Mouse (Mus musculus) testis, adult 2 months (tissue): ENCODE results near the gene Mrfap1. TPM values are rescaled to one million over a fixed set of nuclear protein-coding genes. Genes with fewer than 3 reads are reported as not detected.
A peak's percentile ranks its signal among the peaks of the same experiment; 100 is the strongest.

Source experiments
- H3K27ac ChIP-seq: fragments of 200-500 bp; 2 replicates; pipeline ENCODE4 v1.5.1; 2012; ENCODE audit warnings: low read depth, low read length; ENCODE audit not compliant: control insufficient read depth, insufficient read depth
- H3K27me3 ChIP-seq: fragments of 200-500 bp; 2 replicates; pipeline ENCODE4 v1.6.1; 2012; ENCODE audit warnings: mild to moderate bottlenecking, low read length, moderate library complexity; ENCODE audit not compliant: control insufficient read depth, insufficient read depth
- H3K36me3 ChIP-seq: fragments of 200-500 bp; 2 replicates; pipeline ENCODE4 v1.6.1; 2012; ENCODE audit warnings: mild to moderate bottlenecking, low read length; ENCODE audit not compliant: control insufficient read depth, insufficient read depth
- H3K4me1 ChIP-seq: fragments of 200-500 bp; 2 replicates; pipeline ENCODE4 v1.6.1; 2012; ENCODE audit warnings: low read length; ENCODE audit not compliant: control insufficient read depth, insufficient read depth
- H3K4me3 ChIP-seq: fragments of 200-500 bp; 2 replicates; pipeline ENCODE4 v1.5.1; 2012; ENCODE audit warnings: low read depth, mild to moderate bottlenecking, low read length, moderate library complexity, mixed read lengths; ENCODE audit not compliant: control insufficient read depth
- CTCF ChIP-seq: fragments of 200-500 bp; IDR thresholded peaks from 2 replicates; pipeline ENCODE4 v1.5.1; 2012; ENCODE audit warnings: low read depth, mild to moderate bottlenecking, inconsistent platforms, low read length, moderate library complexity; ENCODE audit not compliant: control insufficient read depth, insufficient read depth, insufficient replicate concordance
- POLR2A ChIP-seq: fragments of 200-500 bp; IDR thresholded peaks from 2 replicates; pipeline ENCODE4 v1.6.1; 2012; ENCODE audit warnings: low read depth, mild to moderate bottlenecking, inconsistent platforms, low read length, moderate library complexity; ENCODE audit not compliant: control insufficient read depth
- polyA plus RNA-seq: library from polyadenylated mRNA; depleted of rRNA; stranded (reverse); fragments of >200 nt; gene quantifications from 2 replicates; pipeline ENCODE4 v1.2.3, GENCODE M21; 2012

Mrfap1 gene
- polyA plus RNA-seq, 1 experiment, result 86.7 TPM

- peaks cover 16% of the 10 kb centered on the region for H3K4me1 ChIP-seq
- H3K27ac ChIP-seq, result no peak overlapping the region
- TF ChIP-seq CTCF (no peak), POLR2A (no peak)
- H3K36me3 ChIP-seq, result no peaks in the 10 kb centered on the region
- H3K27me3 ChIP-seq, result no peaks in the 10 kb centered on the region
- H3K4me3 ChIP-seq, result no peak overlapping the region
These were observed 34.7 kb upstream of the Mrfap1 start for GRCm38 (mm10) chr5:36831272-36831671.

DNA sequence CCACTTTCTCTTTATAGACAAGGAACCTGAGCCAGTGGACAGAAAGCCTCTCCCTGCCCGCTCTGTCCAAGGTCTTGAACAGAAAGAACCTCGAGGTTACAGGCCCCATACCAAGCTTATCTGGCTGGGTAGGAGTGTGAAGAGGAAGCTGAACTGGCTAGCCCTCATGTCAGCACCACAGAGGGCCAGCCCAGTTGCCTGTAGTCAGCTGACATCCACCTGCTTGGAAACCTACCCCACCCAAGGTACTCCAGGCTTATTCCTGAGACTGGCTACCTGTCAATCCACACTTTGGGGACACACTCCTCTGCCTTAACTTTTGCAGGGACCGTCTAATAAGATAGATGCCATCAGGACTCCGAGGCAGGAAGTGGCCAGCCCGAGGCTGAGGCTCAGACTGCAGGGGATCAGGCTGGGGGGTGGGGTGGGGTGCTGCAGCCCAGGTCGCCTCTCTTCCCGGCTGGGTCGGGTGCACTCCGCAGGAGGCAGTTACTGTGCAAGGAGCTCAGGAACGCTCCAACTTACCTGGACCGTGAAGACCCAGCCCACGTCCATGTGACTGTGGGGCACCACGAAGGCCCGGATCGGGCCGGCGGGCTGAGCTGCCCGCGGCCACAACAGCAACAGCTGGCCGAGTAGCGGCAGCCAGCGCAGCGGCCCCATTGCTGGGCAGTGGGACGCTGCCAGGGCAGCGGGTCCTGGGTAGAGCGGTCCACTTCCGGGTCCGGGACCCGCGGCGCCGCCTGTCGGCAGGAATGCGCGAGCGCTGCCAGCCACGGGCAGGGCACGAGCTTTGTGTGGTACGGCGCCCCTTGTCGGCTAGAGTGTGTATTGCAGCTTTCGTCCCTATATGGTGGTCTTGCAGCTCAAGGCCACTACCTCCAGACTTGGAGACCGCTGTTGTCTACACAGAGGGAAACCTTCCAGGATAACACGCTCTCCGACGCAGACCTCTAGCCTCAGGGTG is 33.6 kb upstream of the Mrfap1 start, which contains the start of gene Man2b2:
TSS of gene Man2b2 (minus strand) at position 741 of the 967 bp plus-strand sequence.
- Histone ChIP-seq H3K36me3 (no peaks in the 10 kb centered on the region), H3K4me1 (peaks cover 16% of the 10 kb centered on the region), H3K4me3 (peak within 1 kb of the TSS; percentile 88), H3K27me3 (no peaks in the 10 kb centered on the region), H3K27ac (0 out of 2 replicates have a peak within 1 kb of the TSS, but pooled peaks have one; percentile 35)
- TF ChIP-seq POLR2A, result peak; percentile 22
- peak; percentile 98 for TF ChIP-seq CTCF

DNA sequence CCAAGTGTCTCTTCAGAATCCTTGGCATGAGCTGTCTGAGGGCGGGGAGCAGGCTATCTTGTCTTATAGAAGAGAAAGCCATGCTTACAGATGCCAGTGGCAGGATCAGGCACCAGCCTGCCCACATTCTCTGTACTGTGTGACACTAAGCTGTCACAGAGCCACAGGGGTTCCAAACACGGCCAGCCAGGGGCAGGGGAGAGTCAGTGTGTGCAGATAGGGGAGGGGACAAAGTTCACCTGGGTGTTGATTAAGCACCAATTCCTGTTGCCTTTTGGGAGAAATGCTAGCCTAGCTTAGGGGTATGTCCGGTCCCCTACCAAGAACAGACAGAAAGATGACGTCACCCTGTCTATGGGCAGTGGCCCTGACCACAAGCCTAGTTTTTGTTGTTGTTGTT is 32.5 kb upstream of the Mrfap1 start:
- Histone ChIP-seq H3K36me3 (no peaks in the 10 kb centered on the region), H3K4me1 (peaks cover 16% of the 10 kb centered on the region), H3K27ac (no peak overlapping the region), H3K27me3 (no peaks in the 10 kb centered on the region), H3K4me3 (no peak overlapping the region)
- TF ChIP-seq CTCF (no peak), POLR2A (no peak)

DNA sequence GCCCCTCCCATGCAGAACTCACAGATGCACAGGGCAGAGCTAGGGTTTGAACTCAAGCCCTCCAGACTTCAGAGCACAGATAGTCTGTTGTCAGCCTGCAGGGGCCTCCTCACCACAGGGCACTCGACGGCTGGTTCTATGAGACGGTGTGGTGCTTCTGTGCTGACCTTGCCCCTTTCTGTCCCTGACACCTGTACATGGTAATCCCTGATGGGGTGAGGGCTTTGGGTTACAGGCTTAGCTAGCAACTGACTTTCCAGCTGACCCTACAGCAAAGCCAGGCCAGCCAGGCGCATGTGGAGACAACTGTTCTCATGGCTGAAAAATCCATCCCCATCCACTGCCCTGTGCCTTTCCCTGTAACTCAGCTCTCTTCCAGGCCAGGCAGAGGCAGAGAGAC is 26.3 kb upstream of the Mrfap1 start:
- H3K4me3 ChIP-seq, result no peak overlapping the region
- no peaks in the 10 kb centered on the region for H3K36me3 ChIP-seq
- H3K27me3 ChIP-seq, result no peaks in the 10 kb centered on the region
- TF ChIP-seq POLR2A (no peak), CTCF (no peak)
- no peaks in the 10 kb centered on the region for H3K4me1 ChIP-seq
- H3K27ac ChIP-seq, result no peak overlapping the region

DNA sequence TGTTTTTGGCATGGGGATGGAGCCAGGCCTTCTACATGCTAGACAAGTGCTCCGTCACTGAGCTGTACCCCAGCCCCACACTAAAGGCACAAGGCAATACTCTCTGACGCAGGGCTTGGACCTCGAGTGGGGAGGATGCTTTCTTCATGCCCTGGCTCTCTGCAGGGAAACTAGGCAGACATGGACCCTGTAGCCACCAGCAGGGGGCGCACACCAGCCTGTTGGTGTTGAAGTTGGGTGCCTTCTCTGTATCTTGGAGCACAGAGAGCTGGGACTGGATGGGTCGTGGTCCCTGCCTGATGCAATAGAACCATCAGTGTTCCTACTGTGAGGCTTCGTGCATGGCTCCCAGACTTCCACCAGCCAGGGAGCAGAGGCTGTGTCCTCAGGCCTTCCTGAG is 23.6 kb upstream of the Mrfap1 start:
- TF ChIP-seq CTCF (peak; percentile 87), POLR2A (no peak)
- H3K36me3 ChIP-seq, result no peaks in the 10 kb centered on the region; the same call in 1 of the 2 replicates
- no peaks in the 10 kb centered on the region for H3K4me1 ChIP-seq
- H3K4me3 ChIP-seq, result no peak overlapping the region
- no peak overlapping the region for H3K27ac ChIP-seq
- no peaks in the 10 kb centered on the region for H3K27me3 ChIP-seq

DNA sequence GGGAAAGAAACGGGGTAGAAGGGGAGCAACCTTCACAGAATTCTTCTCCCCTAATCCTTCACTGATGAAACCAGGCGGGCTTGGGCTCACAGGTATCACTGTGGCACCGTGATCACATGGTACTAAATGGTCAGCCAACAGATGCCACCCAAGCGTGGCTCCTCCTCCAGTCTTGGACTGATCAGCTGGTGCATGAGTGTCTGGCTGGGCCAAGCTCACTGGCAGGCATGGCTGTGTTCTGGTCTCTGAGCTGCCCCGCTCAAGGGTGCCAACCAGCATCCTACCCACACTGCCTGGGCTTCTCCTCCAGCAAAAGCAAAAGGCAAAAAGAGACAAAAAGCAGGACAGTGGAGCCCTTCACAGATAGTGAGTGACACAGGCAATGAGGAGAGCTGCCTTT is 23.2 kb upstream of the Mrfap1 start:
- Histone ChIP-seq H3K36me3 (no peaks in the 10 kb centered on the region; the same call in 1 of the 2 replicates), H3K27me3 (no peaks in the 10 kb centered on the region), H3K27ac (no peak overlapping the region), H3K4me1 (no peaks in the 10 kb centered on the region), H3K4me3 (no peak overlapping the region)
- TF ChIP-seq POLR2A (no peak), CTCF (no peak)

- H3K27me3 ChIP-seq, result no peaks in the 10 kb centered on the region
- H3K4me3 ChIP-seq, result no peak overlapping the region
- no peaks in the 10 kb centered on the region; the same call in 1 of the 2 replicates for H3K36me3 ChIP-seq
- no peaks in the 10 kb centered on the region for H3K4me1 ChIP-seq
- TF ChIP-seq CTCF (0 out of 2 replicates have a peak, but pooled peaks have one; percentile 15), POLR2A (no peak)
- H3K27ac ChIP-seq, result no peak overlapping the region
These were observed 21.2 kb upstream of the Mrfap1 start for GRCm38 (mm10) chr5:36817738-36818137.

DNA sequence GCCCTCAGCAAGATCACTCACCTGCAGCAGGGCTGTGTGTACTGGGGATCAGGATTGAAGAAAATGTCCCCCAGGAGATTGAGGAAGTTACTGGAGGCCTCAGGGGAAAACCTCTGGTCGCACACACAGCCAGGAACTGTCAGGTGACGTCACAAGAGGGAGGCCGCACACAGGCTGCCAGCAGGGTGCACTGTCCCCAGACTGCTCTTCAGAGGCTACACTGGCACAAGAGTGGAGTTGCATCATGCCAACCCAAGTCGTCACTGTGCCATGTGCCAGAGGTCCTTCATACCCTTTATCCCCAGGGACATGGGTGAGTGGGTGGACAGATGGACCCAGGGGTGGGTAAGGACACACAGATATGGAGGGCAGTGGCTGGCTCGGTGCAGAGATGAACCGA is 18.0 kb upstream of the Mrfap1 start:
- Histone ChIP-seq H3K36me3 (no peaks in the 10 kb centered on the region; the same call in none of the 2 replicates), H3K27me3 (no peaks in the 10 kb centered on the region), H3K4me3 (no peak overlapping the region), H3K4me1 (no peaks in the 10 kb centered on the region), H3K27ac (no peak overlapping the region)
- TF ChIP-seq POLR2A (no peak), CTCF (no peak)
